9 mouse cellular contexts compared by ENCODE assay signal in genomic region chr17:26253399-26253798, GRCm38 (mm10). TPM values are rescaled to one million over a fixed set of nuclear protein-coding genes. Genes with fewer than 3 reads are reported as not detected.
A peak's percentile ranks its signal among the peaks of the same experiment; 100 is the strongest.
DNase-seq lines count a peak whose midpoint lies in the region; ATAC-seq and TF ChIP-seq lines count a peak whose summit lies in the region.
"Had no signal": no experiment of that assay in that cellular context is flagged by ENCODE, and none has a peak within 500 bp of the region (broad histone marks: within the 10 kb centered on the region; RNA-seq: fewer than 3 reads in every experiment).

No protein-coding gene starts in this region.

- no peak for TF ChIP-seq EP300 in heart, adult 2 months (IDR thresholded peaks at IDR 0.05; ENCODE audit: insufficient read depth, low read depth, low read length)

- H3K79me3 ChIP-seq in C2C12 (ENCODE audit: low read depth) = peaks cover 48% of the 10 kb centered on the region

- H3K79me2 ChIP-seq in heart, adult 2 months (replicated peaks; ENCODE audit: control insufficient read depth, insufficient read depth, low read length) = no peaks in the 10 kb centered on the region; the same call in 1 of the 2 replicates
- peaks cover 57% of the 10 kb centered on the region for H3K79me2 ChIP-seq in C2C12 (ENCODE audit: control insufficient read depth, insufficient read depth)

- peaks cover 25% of the 10 kb centered on the region for H3K36me3 ChIP-seq in heart, adult 2 months (ENCODE audit: control insufficient read depth, insufficient read depth, low read length)
- H3K36me3 ChIP-seq in C2C12 (ENCODE audit: control insufficient read depth, insufficient read depth) = peaks cover 40% of the 10 kb centered on the region
- peaks cover 25% of the 10 kb centered on the region for H3K36me3 ChIP-seq in forebrain, embryonic 13.5 days (ENCODE audit: poor library complexity, severe bottlenecking)
- peaks cover 11% of the 10 kb centered on the region; the same call in 1 of the 2 replicates for H3K36me3 ChIP-seq in liver, embryonic 16.5 days (ENCODE audit: control insufficient read depth, insufficient read depth)

- H3K27me3 ChIP-seq in heart, adult 2 months (ENCODE audit: control insufficient read depth, insufficient read depth, low read length) = no peaks in the 10 kb centered on the region
- H3K27me3 ChIP-seq in C2C12 (ENCODE audit: control insufficient read depth, insufficient read depth, insufficient read length) = no peaks in the 10 kb centered on the region
- no peaks in the 10 kb centered on the region; the same call in 1 of the 2 replicates for H3K27me3 ChIP-seq in forebrain, embryonic 13.5 days
- no peaks in the 10 kb centered on the region for H3K27me3 ChIP-seq in liver, embryonic 16.5 days (ENCODE audit: control insufficient read depth, insufficient read depth, low read depth, low read length)

- H3K4me2 ChIP-seq in forebrain, embryonic 13.5 days = peak overlapping the region; percentile 86
- H3K4me2 ChIP-seq in liver, embryonic 16.5 days (ENCODE audit: low read depth, low read length) = peak overlapping the region; percentile 63

- no peaks in the 10 kb centered on the region for H3K9me3 ChIP-seq in forebrain, embryonic 13.5 days (replicated peaks)
- H3K9me3 ChIP-seq in liver, embryonic 16.5 days (replicated peaks; ENCODE audit: control insufficient read depth, low read length) = no peaks in the 10 kb centered on the region

- peak overlapping the region; percentile 94 for H3K27ac ChIP-seq in heart, adult 2 months
- H3K27ac ChIP-seq in forebrain, embryonic 13.5 days = peak overlapping the region; percentile 98
- H3K27ac ChIP-seq in liver, embryonic 16.5 days (ENCODE audit: low read length) = peak overlapping the region; percentile 97

- H3K4me1 ChIP-seq in heart, adult 2 months (ENCODE audit: control insufficient read depth, insufficient read depth, low read length) = peaks cover 1% of the 10 kb centered on the region; the same call in 1 of the 2 replicates
- H3K4me1 ChIP-seq in forebrain, embryonic 13.5 days = peaks cover 20% of the 10 kb centered on the region
- peaks cover 12% of the 10 kb centered on the region for H3K4me1 ChIP-seq in liver, embryonic 16.5 days (ENCODE audit: control insufficient read depth, low read depth, low read length)

- TF ChIP-seq CTCF in heart, adult 2 months (IDR thresholded peaks at IDR 0.05) = no peak
- TF ChIP-seq CTCF in C2C12 (IDR thresholded peaks at IDR 0.05; ENCODE audit: control insufficient read depth, insufficient read depth, insufficient read length) = no peak

- peak overlapping the region; percentile 92 for H3K9ac ChIP-seq in heart, adult 2 months (ENCODE audit: low read depth, low read length)
- H3K9ac ChIP-seq in forebrain, embryonic 13.5 days = peak overlapping the region; percentile 98
- peak overlapping the region; percentile 95 for H3K9ac ChIP-seq in liver, embryonic 16.5 days (ENCODE audit: low read depth, low read length)

- WGBS in heart, adult 2 months = under 1% methylated on average over 24 of the region's 24 CpGs
- 0% methylated on average over 24 of the region's 24 CpGs for WGBS in forebrain, embryonic 13.5 days
- 0% methylated on average over 24 of the region's 24 CpGs for WGBS in liver, embryonic 16.5 days (ENCODE audit: insufficient replicate concordance)

- intact Hi-C loops in heart, adult 2 months (cut with DNase I) = loop anchor here (5.0 kb wide), 2 partner anchors 459 to 954 kb away; no protein-coding TSS in a partner anchor
- intact Hi-C loops in heart, postnatal 25 days (cut with DNase I) = loop anchor here (10.0 kb wide), 1 partner anchor 479 kb away; the partner anchor contains the start of gene Narfl

- no peak for ATAC-seq in forebrain, embryonic 13.5 days
- ATAC-seq in liver, embryonic 16.5 days (ENCODE audit: low read depth) = peak; percentile 17; the same call in 1 of the 2 replicates

- H3K4me3 ChIP-seq in heart, adult 2 months = peak overlapping the region; percentile 90
- H3K4me3 ChIP-seq in C2C12 (ENCODE audit: insufficient read depth, poor library complexity, severe bottlenecking) = peak overlapping the region; percentile 92
- H3K4me3 ChIP-seq in forebrain, embryonic 13.5 days = peak overlapping the region; percentile 98
- H3K4me3 ChIP-seq in liver, embryonic 16.5 days (ENCODE audit: low read depth, low read length) = peak overlapping the region; percentile 95

- no peak for DNase-seq in heart, adult 2 months
- DNase-seq in heart, postnatal 25 days (ENCODE audit: low spot score) = no peak
- no peak for DNase-seq in cerebellum, postnatal 10 days
- no peak for DNase-seq in urinary bladder, postnatal 14 days (ENCODE audit: low spot score)
- DNase-seq in c-Kit-positive CD71-positive TER-119-positive erythroid progenitor cells, embryonic 14.5 days (ENCODE audit: low spot score) = no peak

- peak overlapping the region; percentile 100 for H3ac ChIP-seq in C2C12 (ENCODE audit: control insufficient read depth, insufficient read length, low read depth)

- TF ChIP-seq POLR2A in heart, adult 2 months (IDR thresholded peaks at IDR 0.05; ENCODE audit: insufficient read depth, low read depth, low read length) = no peak

TF ChIP-seq in C2C12, 6 proteins besides CTCF, POLR2A, EP300 and RAD21:
- TF ChIP-seq MYOD1 (IDR thresholded peaks at IDR 0.05; ENCODE audit: control insufficient read depth, insufficient read length, low read depth) (no peak), FOSL1 (IDR thresholded peaks at IDR 0.05; ENCODE audit: insufficient read depth, low read length, poor library complexity, severe bottlenecking) (no peak), MAX (IDR thresholded peaks at IDR 0.05) (no peak)

RNA-seq across cellular contexts. Expression of gene Luc7l, which starts 0.7 kb away (rescaled TPM):
- 10 to 100 TPM; 13.2 to 16.3 TPM for total RNA-seq in heart, adult 2 months (2021)
- 13.6 and 22.9 TPM in 2 replicates for polyA plus RNA-seq in heart, adult 2 months (2012; rRNA removed)
- total RNA-seq in heart, postnatal 25 days (2021) = 10 to 100 TPM; 15.3 to 18.2 TPM
- 45.0 TPM for polyA plus RNA-seq in C2C12 (2012; fragmentation: generic; extraction: Trizol)
- polyA plus RNA-seq in forebrain, embryonic 13.5 days (2015; fragmentation: Nextera tagmentation; extraction: Ambion mirVana) = 121 and 128 TPM in 2 replicates
- polyA plus RNA-seq in liver, embryonic 16.5 days (2015; fragmentation: Nextera tagmentation; extraction: Ambion mirVana) = 25.4 and 26.8 TPM in 2 replicates

RNA-seq across cellular contexts. Expression of gene Fam234a, which starts 9.4 kb away (rescaled TPM):
- total RNA-seq in heart, adult 2 months (2021) = 100 to 1,000 TPM; 113 to 128 TPM
- polyA plus RNA-seq in heart, adult 2 months (2012; rRNA removed) = 93.1 and 118 TPM in 2 replicates
- 100 to 1,000 TPM; 113 to 123 TPM for total RNA-seq in heart, postnatal 25 days (2021)
- polyA plus RNA-seq in C2C12 (2012; fragmentation: generic; extraction: Trizol) = 25.2 TPM
- 17.5 and 21.7 TPM in 2 replicates for polyA plus RNA-seq in forebrain, embryonic 13.5 days (2015; fragmentation: Nextera tagmentation; extraction: Ambion mirVana)
- 18.5 and 21.4 TPM in 2 replicates for polyA plus RNA-seq in liver, embryonic 16.5 days (2015; fragmentation: Nextera tagmentation; extraction: Ambion mirVana)

RNA-seq across cellular contexts. Expression of gene Arhgdig, which starts 45.8 kb away (rescaled TPM):
- total RNA-seq in heart, adult 2 months (2021) = under 1 TPM; 0.36 to 0.47 TPM
- 1.00 and 1.5 TPM in 2 replicates for polyA plus RNA-seq in heart, adult 2 months (2012; rRNA removed)
- total RNA-seq in heart, postnatal 25 days (2021) = under 1 TPM in 1 of 2 experiments, not detected in 1; 0.42 TPM
- 9.6 TPM for polyA plus RNA-seq in C2C12 (2012; fragmentation: generic; extraction: Trizol)
- 10.0 and 11.4 TPM in 2 replicates for polyA plus RNA-seq in forebrain, embryonic 13.5 days (2015; fragmentation: Nextera tagmentation; extraction: Ambion mirVana)
- polyA plus RNA-seq in liver, embryonic 16.5 days (2015; fragmentation: Nextera tagmentation; extraction: Ambion mirVana) = 3.3 TPM in 2 replicates
- total RNA-seq: common myeloid progenitor, adult 5-6 weeks had no signal

RNA-seq across cellular contexts. Expression of gene Rgs11, which starts 50.6 kb away (rescaled TPM):
- under 1 TPM; 0.31 to 0.34 TPM for total RNA-seq in heart, adult 2 months (2021)
- 1.8 and 3.5 TPM in 2 replicates for polyA plus RNA-seq in heart, adult 2 months (2012; rRNA removed)
- total RNA-seq in heart, postnatal 25 days (2021) = under 1 TPM; 0.29 to 0.73 TPM
- not detected for polyA plus RNA-seq in C2C12 (2012; fragmentation: generic; extraction: Trizol)
- polyA plus RNA-seq in forebrain, embryonic 13.5 days (2015; fragmentation: Nextera tagmentation; extraction: Ambion mirVana) = 0.72 and 1.3 TPM in 2 replicates
- 0.48 and 0.63 TPM in 2 replicates for polyA plus RNA-seq in liver, embryonic 16.5 days (2015; fragmentation: Nextera tagmentation; extraction: Ambion mirVana)

RNA-seq across cellular contexts. Expression of gene Pdia2, which starts 54.5 kb away (rescaled TPM):
- total RNA-seq in heart, adult 2 months (2021) = not detected
- not detected in 2 replicates for polyA plus RNA-seq in heart, adult 2 months (2012; rRNA removed)
- not detected for total RNA-seq in heart, postnatal 25 days (2021)
- 0.05 TPM for polyA plus RNA-seq in C2C12 (2012; fragmentation: generic; extraction: Trizol)
- polyA plus RNA-seq in forebrain, embryonic 13.5 days (2015; fragmentation: Nextera tagmentation; extraction: Ambion mirVana) = not detected in 2 replicates
- polyA plus RNA-seq in liver, embryonic 16.5 days (2015; fragmentation: Nextera tagmentation; extraction: Ambion mirVana) = 55.6 and 65.1 TPM in 2 replicates
